Mouse (Mus musculus) kidney, postnatal 10 days (tissue): Measurements from ENCODE around the gene Crybg1.
A peak's percentile ranks its signal among the peaks of the same experiment; 100 is the strongest.
"Not testable (repeated sequence)": the region's sequence is repeated elsewhere in the genome, so short reads cannot be mapped to it uniquely, and the experiment has no call there.

Experiments used
- DNase-seq: peaks from one replicate; pipeline ENCODE4 v3.0.0; 2021; ENCODE audit warnings: mixed read lengths

The Crybg1 gene

DNA sequence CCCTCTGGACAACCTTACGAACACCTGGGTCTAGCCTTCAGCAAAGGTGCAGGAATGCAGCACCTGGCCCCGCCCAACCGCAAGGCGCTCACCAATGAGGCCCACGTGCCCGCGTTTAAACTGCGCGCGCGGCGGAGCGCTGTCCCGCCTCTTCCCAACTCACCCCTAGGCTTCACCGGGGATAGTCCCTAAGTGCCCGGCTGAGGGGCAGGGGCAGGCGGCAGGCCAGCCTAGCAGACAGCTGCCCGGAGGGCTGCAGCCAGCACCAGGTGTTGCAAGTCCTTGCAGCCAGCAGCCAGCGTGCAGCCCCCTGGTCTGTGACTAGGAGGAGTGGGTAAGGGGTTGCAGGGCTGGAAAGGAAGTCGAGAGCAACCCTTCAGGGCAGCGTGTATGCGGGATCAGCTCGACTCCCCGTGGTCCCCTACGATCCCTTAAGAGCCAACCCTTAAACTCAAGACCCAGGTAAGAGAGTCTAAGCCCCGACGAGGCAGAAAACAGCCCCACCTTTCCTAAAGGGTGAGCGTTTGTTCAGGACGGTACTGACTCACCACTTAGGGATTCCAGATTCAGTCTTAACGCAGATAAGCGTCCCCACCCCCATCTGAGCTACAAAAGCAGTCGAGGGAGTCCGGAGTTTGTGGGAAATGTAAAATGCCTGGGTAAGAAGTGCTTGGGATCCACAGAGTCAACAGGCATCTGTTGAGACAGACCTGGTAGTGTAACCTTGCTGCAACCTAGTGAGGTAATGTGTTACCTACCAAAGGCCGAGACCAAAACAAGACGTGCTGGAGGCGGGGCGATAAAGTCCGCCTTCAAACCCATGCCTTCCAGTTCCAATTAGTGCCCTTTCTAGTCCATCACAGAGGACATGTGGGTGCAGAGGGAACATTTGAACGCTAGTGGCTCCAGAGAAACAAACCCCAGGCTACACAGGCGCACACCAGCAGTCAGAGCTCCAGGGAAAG, 142.7 kb downstream of the Crybg1 start:
- peak; percentile 80 for DNase-seq

DNA sequence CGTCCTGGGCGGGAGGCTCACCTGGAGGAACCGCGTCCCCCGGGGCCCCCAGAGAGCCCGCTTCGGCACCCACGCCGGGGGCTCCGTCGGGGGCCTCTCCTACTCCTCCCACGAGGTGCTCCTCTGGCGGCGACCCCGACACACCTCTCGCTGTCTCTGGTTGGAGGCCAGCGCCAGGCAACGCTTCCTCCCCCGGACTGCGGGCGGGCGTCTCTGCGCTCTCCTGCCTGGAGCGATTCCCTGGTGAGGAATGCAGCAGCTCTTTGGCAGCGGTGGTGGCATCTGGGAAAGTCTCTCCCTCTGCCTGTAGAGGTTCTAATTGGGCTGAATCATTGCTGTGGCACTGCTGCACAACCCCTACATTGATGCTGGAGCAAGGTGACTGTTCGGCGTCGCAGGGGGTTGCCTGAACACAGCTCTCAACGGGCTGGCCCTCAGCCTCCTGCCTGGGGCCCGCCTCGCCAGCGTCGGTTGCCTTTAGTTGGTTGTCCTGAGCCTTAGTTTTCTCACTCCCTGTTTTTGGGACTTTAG, 144.4 kb downstream of the Crybg1 start:
- DNase-seq, result peak; percentile 64

DNA sequence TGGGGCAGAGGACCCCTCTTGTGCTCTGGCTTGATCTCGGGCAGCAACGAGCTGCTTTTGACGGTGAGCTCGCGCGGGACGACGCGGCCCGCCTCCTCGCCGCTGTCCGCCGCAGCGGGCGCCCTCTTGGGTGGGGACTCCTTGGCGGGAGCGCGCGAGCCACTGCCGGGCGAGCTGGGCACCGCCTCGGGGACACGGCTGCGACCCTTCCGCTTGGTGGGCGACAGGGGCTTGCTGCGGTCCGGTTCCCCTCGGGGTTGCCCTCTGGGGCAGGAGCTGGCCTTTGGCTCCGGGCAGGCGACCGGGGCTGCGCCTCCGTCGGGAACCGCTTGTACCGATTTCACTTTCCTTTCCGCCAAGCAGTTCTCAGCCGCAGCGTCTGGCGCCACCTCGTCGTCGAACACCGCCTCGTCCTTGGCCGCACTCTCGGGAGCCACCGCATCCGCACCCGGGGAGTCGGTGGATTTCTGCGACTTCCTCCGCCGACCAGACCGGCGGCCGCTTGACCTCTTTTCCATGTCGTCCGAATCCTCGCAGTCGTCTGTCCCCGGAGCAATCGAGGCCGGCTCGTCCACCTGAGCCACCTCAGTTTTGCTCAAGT, 145.0 kb downstream of the Crybg1 start:
- DNase-seq, result peak; percentile 76

DNA sequence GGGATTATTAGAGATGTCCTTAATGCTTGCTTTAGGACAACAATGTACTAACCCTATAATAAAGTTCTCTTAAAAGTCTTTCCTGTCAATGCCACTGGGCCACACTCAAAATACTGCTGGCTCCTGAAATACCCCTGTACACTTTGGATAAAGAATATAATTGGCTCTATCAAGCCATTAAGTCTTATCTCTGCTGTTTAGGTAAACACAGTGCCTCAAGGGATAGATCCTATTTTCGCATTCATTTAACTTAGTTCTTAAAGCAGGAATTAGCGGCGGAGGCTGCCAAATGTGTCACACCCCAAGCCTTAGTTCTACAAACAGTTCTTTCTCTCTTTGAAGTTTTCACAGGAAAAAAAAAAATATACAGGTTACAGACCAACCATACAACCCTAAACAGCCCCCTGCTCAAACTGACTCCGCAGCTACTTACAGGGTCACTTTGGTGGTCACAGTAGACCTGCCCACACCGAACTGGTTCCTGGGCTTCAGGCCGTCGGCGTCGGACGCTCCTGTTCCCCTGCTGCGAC, 145.6 kb downstream of the Crybg1 start:
- no peak for DNase-seq

DNA sequence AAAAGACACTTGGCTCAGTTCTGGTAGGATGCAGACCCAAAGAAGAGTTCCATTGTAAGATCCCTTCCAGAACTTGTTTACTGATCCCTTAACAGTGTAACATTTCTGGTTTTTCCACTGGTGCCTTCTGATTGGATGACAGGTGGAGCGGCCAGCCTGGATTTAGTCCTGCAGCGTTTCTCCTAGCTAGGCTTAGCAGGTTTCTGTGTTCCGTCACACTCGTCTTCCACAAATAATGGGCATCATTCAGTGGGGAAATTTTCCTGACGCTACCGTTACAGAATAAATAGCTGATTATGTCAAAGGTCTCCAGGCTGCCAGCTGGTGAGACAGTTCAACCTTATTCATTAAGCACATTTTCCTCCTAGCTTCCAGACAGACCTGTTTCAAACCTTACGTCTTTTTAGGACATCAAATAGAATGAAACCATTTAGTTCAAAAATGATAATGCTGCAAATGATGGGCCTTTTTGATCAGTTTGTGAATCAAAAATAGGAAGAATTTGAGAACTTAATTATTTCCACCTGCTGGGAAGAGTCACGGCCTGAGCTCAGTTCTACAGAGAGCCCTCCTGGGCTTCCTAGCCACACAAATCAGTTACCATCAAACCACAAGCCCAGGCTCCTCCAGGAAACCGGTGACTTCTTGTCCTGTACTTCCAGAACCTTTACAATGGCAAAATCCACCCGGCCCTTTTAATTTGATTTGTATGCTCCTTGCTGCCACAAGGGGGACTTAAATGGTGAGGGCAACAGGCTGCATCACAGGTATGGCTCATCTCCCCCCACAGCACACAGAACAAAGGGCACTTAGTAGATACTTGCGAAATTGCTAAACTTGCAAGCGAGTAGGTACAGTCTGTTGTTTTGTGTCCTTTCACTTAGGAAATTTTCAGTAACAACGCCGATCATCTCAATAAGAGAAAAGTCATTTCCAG, 146.4 kb downstream of the Crybg1 start:
- peak; percentile 37 for DNase-seq

DNA sequence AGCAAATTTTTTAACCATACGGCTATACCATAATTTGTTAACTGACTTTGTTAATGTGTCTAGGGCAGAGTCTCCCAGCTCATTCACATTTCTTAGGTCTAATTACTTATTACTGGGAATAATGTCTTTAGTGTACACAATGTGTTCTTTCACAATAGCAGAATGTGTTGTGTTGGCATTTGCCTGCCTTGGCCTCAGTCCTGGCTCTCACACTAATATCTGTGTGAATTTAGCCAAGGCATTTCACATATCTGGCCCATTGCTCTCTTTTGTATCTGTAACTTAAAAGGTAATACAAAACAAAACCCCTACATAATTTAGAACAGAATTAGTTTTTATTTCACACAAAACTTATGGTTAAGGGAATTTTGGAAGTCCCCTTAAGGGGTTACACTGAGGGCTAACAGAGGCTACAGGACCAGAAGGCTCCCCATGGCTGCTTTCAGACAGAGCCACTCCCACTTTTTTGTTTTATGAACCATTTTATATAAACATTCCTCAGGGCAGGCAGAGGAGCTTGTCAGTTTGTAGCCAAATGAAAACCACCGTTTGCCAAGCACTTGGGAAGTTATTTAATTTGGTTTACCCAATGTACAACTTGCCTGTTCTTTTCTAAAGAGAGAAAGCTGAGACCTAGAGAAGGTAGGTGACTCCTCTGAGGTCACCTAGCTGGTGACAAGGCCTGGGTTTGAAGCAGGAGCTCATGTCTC, 148.3 kb downstream of the Crybg1 start:
- DNase-seq, result no peak

DNA sequence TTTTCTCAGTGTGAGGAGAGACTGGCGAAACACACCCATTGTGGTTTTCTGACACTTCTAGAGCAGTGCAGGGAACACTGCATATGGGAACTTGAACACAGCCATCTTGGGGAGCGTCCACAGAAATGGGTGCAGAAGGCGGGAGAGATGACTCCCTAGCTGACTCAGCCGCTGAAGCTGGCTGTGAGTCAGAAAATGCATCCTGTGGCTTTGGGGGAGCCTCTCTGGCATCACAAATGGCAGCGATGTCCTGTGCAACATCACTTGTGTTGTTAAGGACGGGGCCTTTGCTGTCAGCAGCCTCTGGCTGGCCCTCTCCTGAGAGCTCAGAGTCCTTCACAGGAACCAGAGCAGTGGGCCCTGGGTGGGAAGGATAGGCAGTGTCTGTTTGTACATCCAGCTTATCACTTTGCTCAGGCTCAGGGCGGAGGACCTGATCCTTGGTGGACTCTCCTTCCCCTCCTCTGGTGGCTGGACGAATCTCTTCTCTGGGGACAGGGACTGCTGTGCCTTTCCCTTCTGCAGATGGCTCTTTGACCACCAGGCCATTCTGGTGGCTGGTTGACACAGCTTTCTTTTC, 150.1 kb downstream of the Crybg1 start:
- no peak for DNase-seq

DNA sequence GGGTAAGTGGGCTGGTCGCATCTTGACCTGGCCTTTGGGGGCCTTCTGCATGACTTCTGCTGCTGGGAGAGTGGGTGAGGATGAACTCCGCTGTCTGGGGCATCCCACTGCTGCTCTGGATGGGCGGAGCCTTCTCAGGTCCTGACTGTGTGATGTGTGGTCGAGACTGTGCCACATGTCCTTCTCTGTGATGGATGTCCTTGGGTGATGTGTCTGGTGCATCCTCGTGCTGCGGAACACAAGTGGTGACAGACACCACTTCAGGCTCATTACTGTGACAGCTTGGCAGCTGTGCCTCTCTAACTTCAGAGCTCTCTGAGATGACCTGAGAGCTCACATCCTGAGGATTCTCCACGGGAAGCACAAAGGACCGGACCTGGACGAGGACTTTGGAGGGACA, 150.6 kb downstream of the Crybg1 start:
- no peak for DNase-seq

DNA sequence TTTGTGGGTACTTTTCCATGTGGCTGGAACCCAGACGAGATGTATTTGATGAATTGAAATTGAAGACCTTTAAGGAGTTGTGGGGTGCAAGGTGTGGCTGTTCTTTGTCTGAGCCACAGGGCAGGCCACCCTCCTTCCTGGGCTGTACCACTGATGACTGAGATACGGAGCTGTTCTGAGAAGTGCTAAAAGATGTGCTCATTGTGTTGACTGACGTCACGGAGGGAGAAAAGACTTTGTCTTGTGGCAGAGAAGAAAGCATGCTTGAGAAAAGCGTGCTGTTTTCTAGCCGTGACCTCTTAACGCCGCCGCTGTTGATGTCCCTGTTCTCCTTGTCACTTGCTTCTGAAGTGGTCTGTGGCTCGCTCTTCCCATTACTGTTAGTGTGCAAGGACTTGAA, 151.4 kb downstream of the Crybg1 start:
- DNase-seq, result no peak

DNA sequence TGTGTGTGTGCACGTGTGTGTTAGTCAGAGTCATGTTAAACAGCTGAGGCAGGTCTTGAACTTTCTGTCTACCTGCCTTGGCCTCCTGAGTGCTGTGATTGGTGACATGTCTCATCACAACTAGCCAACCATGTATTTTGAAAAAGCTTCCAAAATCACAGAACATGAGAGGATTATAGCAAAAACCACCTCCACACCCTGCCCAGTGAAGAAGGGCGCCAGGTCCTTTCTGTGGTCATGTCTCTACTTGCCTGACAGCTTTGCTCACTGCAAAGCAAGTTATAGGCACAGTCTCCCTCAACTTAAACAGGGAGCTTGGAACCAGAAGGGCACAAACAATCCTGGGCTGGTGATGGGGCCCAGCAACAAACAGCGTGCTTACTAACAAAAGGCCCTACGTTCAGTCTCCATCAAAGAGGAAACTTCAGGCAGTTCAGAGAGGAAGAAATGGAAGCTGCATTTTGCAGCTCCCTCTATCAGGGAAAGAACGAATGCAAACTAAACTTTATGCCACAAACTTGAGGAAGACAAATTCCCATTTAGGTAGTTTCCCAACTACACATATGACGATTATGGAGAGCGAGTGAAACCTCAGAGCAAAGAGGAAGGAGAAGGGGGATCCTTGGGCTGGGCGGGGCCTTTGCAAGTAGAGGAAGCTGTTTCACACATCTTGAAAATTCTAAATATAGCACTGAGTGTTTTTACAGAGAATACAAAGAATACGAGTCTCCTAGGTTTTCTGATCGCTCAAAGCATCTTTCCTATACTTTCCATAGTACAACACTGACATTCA, 152.6 kb downstream of the Crybg1 start:
- DNase-seq, result no peak

DNA sequence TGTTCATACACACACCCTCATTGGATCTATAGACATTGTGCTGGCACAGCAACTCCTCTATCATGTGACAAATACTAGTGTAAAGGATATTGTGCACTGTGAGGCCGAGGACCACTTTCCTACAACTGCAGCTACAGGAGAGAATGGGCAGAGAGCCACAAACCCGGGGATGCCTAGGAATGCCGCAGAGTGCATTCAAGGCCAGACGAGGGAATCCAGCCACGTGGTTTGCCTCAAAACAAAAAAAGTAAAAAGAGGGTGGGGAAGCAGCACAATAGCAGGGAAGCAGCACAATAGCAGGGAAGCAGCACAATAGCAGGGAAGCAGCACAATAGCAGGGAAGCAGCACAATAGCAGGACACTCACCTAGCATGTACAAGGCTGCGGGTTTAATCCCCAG, 155.5 kb downstream of the Crybg1 start:
- no peak for DNase-seq

DNA sequence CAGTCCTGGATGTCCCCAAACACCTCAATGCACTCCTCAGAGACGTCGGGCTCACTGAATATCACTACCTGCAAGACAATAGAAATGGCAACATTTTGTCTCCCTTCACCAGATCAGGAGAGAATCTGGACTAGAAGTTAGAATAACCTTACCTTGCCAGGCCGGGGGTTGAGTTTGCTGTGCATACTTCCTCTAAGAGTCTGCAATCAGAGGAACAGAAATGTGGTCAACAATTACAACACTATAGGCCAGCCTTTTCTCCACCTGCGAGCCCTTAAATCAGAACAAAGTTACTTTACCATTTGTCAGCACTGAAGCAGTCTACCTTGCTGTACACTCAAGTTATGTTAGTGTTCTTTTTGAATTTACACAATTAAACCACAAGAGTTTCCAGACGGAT, 156.1 kb downstream of the Crybg1 start:
- DNase-seq, result no peak

DNA sequence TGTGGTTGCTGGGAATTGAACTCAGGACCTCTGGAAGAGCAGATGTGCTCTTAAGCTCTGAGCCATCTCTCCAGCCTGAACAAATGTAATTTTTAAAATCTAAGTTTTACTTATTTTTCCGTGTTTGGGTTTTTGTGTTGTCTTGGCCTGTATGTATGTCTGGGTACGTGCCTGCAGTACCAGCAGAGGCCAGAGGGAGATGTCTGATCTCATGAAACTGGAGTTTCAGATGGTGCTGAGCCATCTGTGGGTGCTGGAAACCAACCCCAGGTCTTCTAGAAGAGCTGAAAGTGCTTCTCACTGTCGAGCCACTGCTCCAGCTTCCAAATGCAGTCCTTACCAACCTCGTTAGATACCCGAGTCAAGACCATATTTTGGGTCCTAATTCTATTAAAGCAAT, 157.4 kb downstream of the Crybg1 start:
- DNase-seq, result no peak

DNA sequence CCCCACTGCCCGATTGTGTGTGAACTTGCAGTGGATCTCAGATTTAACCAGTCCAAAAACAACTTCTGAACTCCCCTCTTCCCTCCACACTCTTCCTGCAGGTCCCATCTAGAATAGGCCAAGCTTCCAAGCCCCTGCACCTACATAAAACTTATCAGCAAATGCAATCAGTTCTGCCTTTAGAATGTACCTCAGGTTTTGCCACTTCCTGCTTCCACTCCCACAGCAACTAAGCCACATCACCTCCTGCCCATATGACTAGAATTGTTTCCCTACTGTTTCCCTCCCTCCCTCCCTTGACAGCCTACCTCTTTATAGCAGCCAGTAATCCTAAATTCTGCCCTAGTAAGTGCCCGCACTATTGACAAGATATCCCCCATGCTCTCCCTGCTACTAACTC, 164.8 kb downstream of the Crybg1 start:
- no peak for DNase-seq

DNA sequence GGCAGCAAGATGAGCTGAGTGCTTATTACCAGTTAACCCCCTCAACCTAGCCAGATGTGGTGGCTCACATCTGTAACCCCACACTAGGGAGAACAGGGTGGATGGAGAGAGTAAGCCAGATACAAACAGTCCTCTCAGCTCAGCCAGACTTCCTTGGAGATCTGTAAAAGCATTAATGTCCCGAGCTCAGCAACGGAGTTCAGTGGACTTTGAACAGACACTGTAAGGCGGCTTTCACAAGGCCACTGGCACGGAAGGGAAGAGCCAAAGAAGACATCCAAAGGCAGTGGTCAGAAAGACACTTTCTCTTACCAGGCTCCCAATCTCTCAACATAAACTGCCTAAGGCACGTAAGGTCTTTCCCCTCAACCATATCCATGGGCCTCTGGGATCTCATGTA, 165.4 kb downstream of the Crybg1 start:
- DNase-seq, result no peak

DNA sequence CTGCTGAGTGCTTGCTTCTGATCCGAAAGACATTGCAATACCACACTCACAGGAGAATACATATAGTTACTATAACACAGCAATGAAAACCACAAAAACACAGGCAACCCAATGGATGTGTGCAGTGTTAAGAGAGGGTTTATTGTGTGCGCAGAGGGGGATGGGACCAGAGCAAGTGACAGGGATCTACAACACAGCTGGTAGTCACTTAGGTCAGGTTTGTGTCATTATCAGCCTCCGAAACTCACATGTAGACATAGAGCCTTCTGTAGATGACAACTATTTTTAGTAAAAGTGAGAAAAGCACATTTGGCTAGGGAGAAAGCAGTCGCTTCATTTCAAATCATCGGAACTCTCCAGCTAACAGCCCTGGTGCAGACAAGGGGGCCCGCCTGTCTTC, 166.2 kb downstream of the Crybg1 start:
- no peak for DNase-seq

DNA sequence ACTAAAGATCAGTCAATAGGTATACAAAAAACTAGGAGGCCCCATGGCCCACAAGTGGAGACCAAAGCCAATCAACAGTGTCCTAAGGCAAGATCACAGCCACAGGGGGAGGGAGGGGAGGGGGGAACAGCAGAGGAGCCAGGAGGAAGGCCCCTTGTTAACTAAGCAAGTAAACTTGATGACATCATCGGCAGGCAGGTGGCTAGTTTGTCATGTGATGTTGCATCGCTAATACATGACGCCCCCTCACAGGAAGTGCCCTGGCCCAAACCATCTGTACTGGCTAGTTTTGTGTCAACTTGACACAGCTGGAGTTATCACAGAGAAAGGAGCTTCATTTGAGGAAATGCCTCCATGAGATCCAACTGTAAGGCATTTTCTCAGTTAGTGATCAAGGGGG, 167.9 kb downstream of the Crybg1 start:
- DNase-seq, result not testable (repeated sequence)

DNA sequence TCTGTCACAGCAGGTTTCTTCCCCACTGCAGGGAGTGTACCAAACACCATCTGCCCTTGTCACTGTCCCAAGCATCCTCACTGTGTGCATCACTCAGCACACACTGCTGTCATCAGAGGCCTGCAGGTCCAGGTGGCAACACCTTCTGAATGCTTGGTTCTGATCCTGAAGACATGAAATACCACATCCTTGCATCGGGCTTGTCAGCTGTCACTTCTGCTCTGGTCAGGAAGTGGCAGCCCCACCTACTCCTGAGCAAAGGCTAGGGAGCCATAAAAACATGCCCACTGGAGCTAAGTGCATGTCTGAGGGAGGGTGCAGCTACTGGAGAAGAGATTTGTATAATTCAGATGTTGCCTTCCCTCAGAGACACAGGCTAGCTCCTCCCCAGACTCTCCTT, 168.6 kb downstream of the Crybg1 start:
- no peak for DNase-seq

DNA sequence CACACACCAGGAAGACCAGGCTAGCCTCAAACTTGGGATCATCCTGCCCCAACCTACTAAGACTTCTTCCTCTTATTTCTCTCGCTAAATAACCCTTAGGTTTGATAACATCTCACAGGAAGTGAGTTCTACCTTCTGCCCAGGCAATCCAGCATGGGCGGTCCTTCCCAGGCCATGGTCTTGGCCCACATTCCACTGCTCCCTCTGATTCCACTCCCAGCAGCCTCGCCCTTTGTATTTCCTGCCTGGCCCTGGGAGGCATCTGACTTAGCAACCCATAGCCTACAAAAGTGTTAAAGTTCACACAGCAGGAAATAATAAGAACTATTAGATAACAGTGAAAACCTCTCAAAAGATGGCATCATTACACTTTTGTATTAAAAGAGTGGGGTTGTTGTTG, 171.3 kb downstream of the Crybg1 start:
- DNase-seq, result peak; percentile 56

DNA sequence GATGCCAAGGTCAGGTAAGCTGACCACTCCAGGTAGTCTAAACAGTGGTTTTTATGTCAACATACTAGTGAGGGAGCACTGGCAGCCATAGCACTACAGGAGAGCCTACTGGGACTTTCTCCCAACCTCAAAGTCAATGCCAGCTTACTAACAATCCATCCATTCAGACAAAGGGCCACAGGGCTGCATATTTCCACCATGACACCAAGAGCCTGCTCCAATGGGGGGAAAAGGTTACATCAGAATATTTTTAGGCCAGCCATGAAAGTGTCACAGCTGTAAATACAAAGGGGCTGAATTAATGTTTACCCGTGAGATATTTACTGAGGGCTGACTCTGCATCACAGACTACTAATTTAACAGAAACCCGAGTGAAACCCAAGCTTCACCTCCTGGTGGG, 175.4 kb downstream of the Crybg1 start:
- no peak for DNase-seq

DNA sequence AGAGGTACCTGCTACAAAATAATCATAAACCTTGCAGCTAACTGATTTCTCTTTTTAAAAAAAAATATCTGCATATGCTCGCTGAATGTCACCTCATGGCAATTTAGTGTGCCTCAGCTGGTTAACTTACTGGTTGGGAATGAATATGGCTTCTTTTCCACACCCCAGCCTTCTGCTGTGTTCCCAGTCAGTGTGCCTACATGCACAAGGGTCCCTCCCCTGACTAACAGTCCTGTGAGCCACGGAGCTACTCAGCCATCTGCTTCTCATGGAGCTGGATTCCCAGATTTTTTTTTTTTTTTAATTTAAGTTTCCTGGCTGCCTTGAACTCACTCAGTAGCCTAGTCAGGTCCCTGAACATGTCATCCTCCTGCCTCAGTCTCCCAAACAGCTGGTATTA, 183.7 kb downstream of the Crybg1 start:
- no peak for DNase-seq
